Mouse (Mus musculus) liver, embryonic 15.5 days (tissue): ENCODE data around the gene Birc3. TPM values are rescaled to one million over a fixed set of nuclear protein-coding genes. Genes with fewer than 3 reads are reported as not detected.
"Not testable (repeated sequence)": the region's sequence is repeated elsewhere in the genome, so short reads cannot be mapped to it uniquely, and the experiment has no call there.

Experiments used
- ATAC-seq: fragments of 200-750 bp; cut with Nextera tagmentation; 2 replicates; pipeline ENCODE4 v1.8.0; 2017; ENCODE audit warnings: moderate number of reproducible peaks, mild to moderate bottlenecking, moderate library complexity; ENCODE audit not compliant: insufficient read depth
- H3K27ac ChIP-seq: fragments of 300-500 bp; sonication (generic); replicated peaks from 2 replicates; pipeline ENCODE4 v1.5.1; 2015; ENCODE audit warnings: mild to moderate bottlenecking, inconsistent platforms
- H3K27me3 ChIP-seq: fragments of 300-500 bp; sonication (generic); 2 replicates; pipeline ENCODE4 v1.6.1; 2015; ENCODE audit warnings: mild to moderate bottlenecking, inconsistent platforms
- H3K36me3 ChIP-seq: fragments of 300-500 bp; sonication (generic); replicated peaks from 2 replicates; pipeline ENCODE4 v1.6.1; 2015; ENCODE audit warnings: moderate library complexity, mild to moderate bottlenecking, inconsistent platforms
- H3K4me1 ChIP-seq: fragments of 300-500 bp; sonication (generic); replicated peaks from 2 replicates; pipeline ENCODE4 v1.6.1; 2015; ENCODE audit warnings: inconsistent platforms
- H3K4me2 ChIP-seq: fragments of 300-500 bp; sonication (generic); 2 replicates; pipeline ENCODE4 v1.6.1; 2015; ENCODE audit warnings: moderate library complexity, mild to moderate bottlenecking, inconsistent platforms
- H3K4me3 ChIP-seq: fragments of 300-500 bp; sonication (generic); replicated peaks from 2 replicates; pipeline ENCODE4 v1.5.1; 2015; ENCODE audit warnings: mild to moderate bottlenecking, inconsistent platforms
- H3K9ac ChIP-seq: fragments of 300-500 bp; sonication (generic); 2 replicates; pipeline ENCODE4 v1.6.1; 2015; ENCODE audit warnings: moderate library complexity, mild to moderate bottlenecking, inconsistent platforms
- H3K9me3 ChIP-seq: fragments of 300-500 bp; sonication (generic); replicated peaks from 2 replicates; pipeline ENCODE4 v1.6.1; 2016; ENCODE audit warnings: inconsistent platforms
- WGBS: fragments of 180-500 bp; shearing (Covaris S2); methylation state at CpG from one replicate; pipeline ENCODE4 v1.1.7; 2015; ENCODE audit warnings: mixed read lengths; ENCODE audit not compliant: insufficient replicate concordance; 5-methylcytosine and 5-hydroxymethylcytosine counted together
- polyA plus RNA-seq: library from polyadenylated mRNA; unstranded; fragments of >200 nt; fragmentation: Nextera tagmentation; extraction: Ambion mirVana; gene quantifications from 2 replicates; pipeline ENCODE4 v1.2.1, GENCODE M21; 2015

Birc3 gene
- polyA plus RNA-seq, 1 experiment from 2014 or later, result 7.0 TPM

GRCm38 (mm10) chr9:7866981-7867380 lies 6.0 kb downstream of the Birc3 start:
- Histone ChIP-seq H3K36me3 (peaks cover 25% of the 10 kb centered on the region), H3K4me1 (peaks cover 14% of the 10 kb centered on the region)
- not testable (repeated sequence) for H3K4me3 ChIP-seq, H3K4me2 ChIP-seq, H3K9me3 ChIP-seq, ATAC-seq, H3K9ac ChIP-seq, H3K27me3 ChIP-seq, H3K27ac ChIP-seq
- 66% methylated on average over 2 of the region's 2 CpGs for WGBS

- Histone ChIP-seq H3K4me1 (no peaks in the 10 kb centered on the region), H3K27ac (no peak overlapping the region), H3K27me3 (no peaks in the 10 kb centered on the region), H3K9ac (no peak overlapping the region), H3K4me3 (no peak overlapping the region), H3K9me3 (no peaks in the 10 kb centered on the region), H3K4me2 (no peak overlapping the region), H3K36me3 (peaks cover 30% of the 10 kb centered on the region)
- WGBS, result 75% methylated on average over 5 of the region's 5 CpGs
- ATAC-seq, result no peak
These were observed 12.0 kb downstream of the Birc3 start for GRCm38 (mm10) chr9:7860976-7861375.

GRCm38 (mm10) chr9:7855912-7856311 lies 17.1 kb downstream of the Birc3 start:
- 47% methylated on average over 3 of the region's 3 CpGs for WGBS

GRCm38 (mm10) chr9:7855374-7855773 lies 17.6 kb downstream of the Birc3 start:
- ATAC-seq, result no peak
- peaks cover 26% of the 10 kb centered on the region; the same call in 1 of the 2 replicates for H3K36me3 ChIP-seq
- 50% methylated on average over 1 of the region's 1 CpGs for WGBS

More at GRCm38 (mm10) chr9:7855912-7856311, 17.1 kb downstream of the Birc3 start:
- no peak for ATAC-seq
- H3K36me3 ChIP-seq, result peaks cover 25% of the 10 kb centered on the region; the same call in 1 of the 2 replicates
- H3K4me2 ChIP-seq, result no peak overlapping the region
- no peaks in the 10 kb centered on the region for H3K27me3 ChIP-seq
- H3K4me1 ChIP-seq, result no peaks in the 10 kb centered on the region
- H3K9ac ChIP-seq, result no peak overlapping the region
- no peak overlapping the region for H3K27ac ChIP-seq
- no peak overlapping the region for H3K4me3 ChIP-seq
- no peaks in the 10 kb centered on the region for H3K9me3 ChIP-seq

GRCm38 (mm10) chr9:7854196-7854595 lies 18.8 kb downstream of the Birc3 start:
- not testable (repeated sequence) for ATAC-seq, H3K27ac ChIP-seq, H3K4me3 ChIP-seq, H3K9me3 ChIP-seq, H3K9ac ChIP-seq, H3K4me2 ChIP-seq, H3K27me3 ChIP-seq, H3K4me1 ChIP-seq
- WGBS, result 86% methylated on average over 14 of the region's 14 CpGs
- H3K36me3 ChIP-seq, result peaks cover 24% of the 10 kb centered on the region; the same call in 1 of the 2 replicates

More at GRCm38 (mm10) chr9:7855374-7855773, 17.6 kb downstream of the Birc3 start:
- no peak overlapping the region for H3K9ac ChIP-seq
- no peak overlapping the region for H3K4me3 ChIP-seq
- H3K4me1 ChIP-seq, result no peaks in the 10 kb centered on the region
- no peak overlapping the region for H3K27ac ChIP-seq
- no peaks in the 10 kb centered on the region for H3K9me3 ChIP-seq
- no peaks in the 10 kb centered on the region for H3K27me3 ChIP-seq
- H3K4me2 ChIP-seq, result no peak overlapping the region

GRCm38 (mm10) chr9:7852346-7853230 lies 20.4 kb downstream of the Birc3 start:
- Histone ChIP-seq H3K27me3 (no peaks in the 10 kb centered on the region), H3K9ac (no peak overlapping the region), H3K4me1 (no peaks in the 10 kb centered on the region), H3K4me3 (no peak overlapping the region), H3K27ac (no peak overlapping the region), H3K9me3 (no peaks in the 10 kb centered on the region), H3K4me2 (no peak overlapping the region), H3K36me3 (peaks cover 32% of the 10 kb centered on the region; the same call in 1 of the 2 replicates)
- no peak for ATAC-seq
- 52% methylated on average over 4 of the region's 4 CpGs for WGBS

DNA sequence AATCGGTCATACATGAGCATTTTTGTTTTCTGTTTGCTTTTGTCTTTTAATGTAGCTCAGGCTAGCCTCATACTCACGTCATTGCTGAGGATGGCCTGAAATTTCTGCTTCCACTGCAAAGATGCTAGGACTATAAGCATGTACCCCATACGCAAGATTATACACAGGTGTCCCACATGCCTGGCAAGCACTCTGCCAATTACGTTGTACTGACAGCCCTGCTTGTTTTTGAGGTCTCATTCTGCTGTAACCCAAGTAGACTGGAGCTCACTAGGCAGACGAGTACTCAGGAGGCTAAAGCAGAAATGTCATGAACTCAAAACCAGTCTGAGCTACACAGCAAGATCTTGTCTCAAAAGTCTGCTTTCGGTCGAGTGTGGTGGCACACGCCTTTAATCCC lies 21.1 kb downstream of the Birc3 start:
- Histone ChIP-seq H3K4me1 (no peaks in the 10 kb centered on the region), H3K36me3 (peaks cover 33% of the 10 kb centered on the region; the same call in 1 of the 2 replicates), H3K4me3 (no peak overlapping the region), H3K9ac (no peak overlapping the region), H3K27ac (no peak overlapping the region), H3K9me3 (no peaks in the 10 kb centered on the region), H3K4me2 (no peak overlapping the region), H3K27me3 (no peaks in the 10 kb centered on the region)
- 76% methylated on average over 8 of the region's 8 CpGs for WGBS
- ATAC-seq, result no peak

- H3K36me3 ChIP-seq, result peaks cover 27% of the 10 kb centered on the region; the same call in 1 of the 2 replicates
- no peak overlapping the region for H3K9ac ChIP-seq
- H3K27me3 ChIP-seq, result no peaks in the 10 kb centered on the region
- ATAC-seq, result no peak
- no peak overlapping the region for H3K4me3 ChIP-seq
- no peak overlapping the region for H3K4me2 ChIP-seq
- H3K4me1 ChIP-seq, result no peaks in the 10 kb centered on the region
- no peaks in the 10 kb centered on the region for H3K9me3 ChIP-seq
- 82% methylated on average over 18 of the region's 18 CpGs for WGBS
- no peak overlapping the region for H3K27ac ChIP-seq
These were observed 24.8 kb downstream of the Birc3 start for GRCm38 (mm10) chr9:7848191-7848590.

- Histone ChIP-seq H3K4me2 (no peak overlapping the region), H3K27me3 (no peaks in the 10 kb centered on the region), H3K9me3 (no peaks in the 10 kb centered on the region), H3K36me3 (peaks cover 24% of the 10 kb centered on the region; the same call in 1 of the 2 replicates), H3K27ac (no peak overlapping the region), H3K9ac (no peak overlapping the region), H3K4me1 (no peaks in the 10 kb centered on the region), H3K4me3 (no peak overlapping the region)
- no peak for ATAC-seq
- 55% methylated on average over 1 of the region's 1 CpGs for WGBS
These were observed 26.3 kb downstream of the Birc3 start for GRCm38 (mm10) chr9:7846667-7847199.

DNA sequence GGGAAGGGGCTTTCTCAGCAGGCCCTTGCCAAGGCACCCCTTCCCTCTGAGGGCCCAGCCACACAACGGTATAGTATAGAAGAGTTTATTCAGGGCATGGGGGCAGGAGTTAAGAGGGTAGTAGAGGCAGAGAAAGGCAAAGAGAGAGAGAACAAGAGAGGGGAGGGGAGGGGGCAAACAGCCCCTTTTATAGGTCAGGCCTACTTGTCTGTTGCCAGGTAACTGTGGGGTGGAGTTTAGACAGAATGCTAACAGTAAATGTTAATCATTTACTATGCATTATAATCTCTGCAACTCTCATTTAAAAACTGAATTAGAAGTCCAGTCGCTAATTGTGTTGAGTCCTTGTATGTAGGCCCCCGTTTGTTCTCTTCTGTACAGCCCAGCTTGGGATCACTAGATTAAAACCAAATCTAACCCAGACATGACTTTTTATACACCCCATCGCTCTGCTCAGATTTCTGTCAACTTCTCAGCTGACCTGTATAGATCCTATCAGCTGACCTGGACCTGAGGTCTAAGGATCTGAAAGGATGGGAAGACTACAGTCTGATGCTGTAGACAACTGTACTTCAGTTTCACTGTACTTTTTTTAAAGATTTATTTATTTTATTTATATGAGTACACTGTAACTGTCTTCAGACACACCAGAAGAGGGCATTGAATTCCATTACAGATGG lies 27.6 kb downstream of the Birc3 start:
- no peak for ATAC-seq

DNA sequence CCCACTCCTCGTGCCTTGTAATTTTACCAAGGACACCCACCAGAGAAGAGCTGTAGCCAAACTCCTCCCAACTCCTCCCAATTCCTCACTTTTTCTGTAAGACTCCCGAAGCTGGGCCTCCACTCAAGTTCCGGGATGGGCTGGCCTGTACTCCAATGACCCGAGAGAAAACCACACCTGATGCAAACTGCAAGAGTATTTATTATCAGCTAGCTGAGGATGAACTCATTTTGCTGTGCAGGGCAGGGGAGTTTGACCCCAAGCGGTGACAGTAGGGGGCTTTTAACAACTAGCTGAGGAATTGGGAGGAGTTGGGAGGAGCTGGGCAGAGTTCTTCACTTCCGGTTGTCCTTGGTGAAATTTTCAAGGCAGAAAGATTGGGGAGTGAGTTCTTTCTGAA lies 31.8 kb downstream of the Birc3 start:
- 74% methylated on average over 6 of the region's 6 CpGs for WGBS
- Histone ChIP-seq H3K36me3 (no peaks in the 10 kb centered on the region), H3K9me3 (no peaks in the 10 kb centered on the region), H3K27me3 (no peaks in the 10 kb centered on the region), H3K9ac (no peak overlapping the region), H3K4me1 (peaks cover 11% of the 10 kb centered on the region), H3K4me2 (no peak overlapping the region), H3K27ac (no peak overlapping the region), H3K4me3 (no peak overlapping the region)
- no peak for ATAC-seq

More for the DNA sequence above, 27.6 kb downstream of the Birc3 start:
- Histone ChIP-seq H3K9me3 (no peaks in the 10 kb centered on the region), H3K27ac (no peak overlapping the region), H3K4me1 (no peaks in the 10 kb centered on the region), H3K9ac (no peak overlapping the region), H3K4me2 (no peak overlapping the region), H3K36me3 (peaks cover 16% of the 10 kb centered on the region; the same call in 1 of the 2 replicates), H3K27me3 (no peaks in the 10 kb centered on the region), H3K4me3 (no peak overlapping the region)
- 69% methylated on average over 4 of the region's 4 CpGs for WGBS
